Mouse (Mus musculus) kidney, adult 2 months (tissue): ENCODE measurements around the gene Alg14.

Experiments used
- CTCF ChIP-seq: fragments of 200-500 bp; conservative IDR thresholded peaks from 2 replicates; pipeline ENCODE4 v1.5.1; 2011; ENCODE audit warnings: low read depth, mild to moderate bottlenecking, control low read depth, low read length, moderate library complexity, mixed read lengths; ENCODE audit not compliant: insufficient read depth, insufficient read length
- POLR2A ChIP-seq: fragments of 200-500 bp; IDR thresholded peaks from one replicate; pipeline ENCODE4 v1.6.1; 2011; ENCODE audit warnings: low read depth, low read length, control low read depth

- no peak for TF ChIP-seq CTCF
- TF ChIP-seq POLR2A: no peak
Observed at GRCm38 (mm10) chr3:121338687-121339086, 47.1 kb downstream of the Alg14 start.
